Mouse (Mus musculus): ENCODE measurements around the gene Pfkfb2. TPM values are rescaled to one million over a fixed set of nuclear protein-coding genes. Genes with fewer than 3 reads are reported as not detected.

Pfkfb2 gene
- total and polyA plus RNA-seq, 3 experiments, result 13.6 to 13.9 TPM; not detected in 1

DNA sequence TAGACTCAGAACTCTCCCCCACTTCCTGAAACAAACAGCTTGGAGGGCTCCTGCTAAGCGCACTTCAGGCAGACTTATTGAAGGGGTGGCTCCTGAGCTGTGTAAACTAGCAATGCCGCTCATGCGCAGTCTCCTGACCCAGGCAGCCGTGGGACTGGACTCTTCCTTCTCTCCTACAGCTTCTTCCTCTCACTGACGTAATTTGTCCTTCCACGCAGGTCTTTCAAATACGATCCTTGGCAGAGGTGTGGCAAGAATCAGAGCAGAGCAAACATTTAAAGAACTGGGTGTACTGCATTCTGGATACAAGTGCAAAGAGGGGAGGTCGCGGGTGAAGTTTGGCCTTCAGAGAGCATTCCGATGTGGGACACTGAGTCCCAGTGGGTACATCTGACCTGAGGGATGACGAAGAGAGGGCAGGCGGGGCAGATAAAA, 35.0 kb upstream of the Pfkfb2 start:
- no peaks in the 10 kb centered on the region for H3K79me2 ChIP-seq (ENCODE audit: control insufficient read depth, insufficient read depth, low read length, poor library complexity)
- no peak overlapping the region for H3K9ac ChIP-seq (ENCODE audit: control insufficient read depth, low read depth, low read length, poor library complexity, severe bottlenecking)
- no peak for DNase-seq (ENCODE audit: low read depth, low spot score)
- TF ChIP-seq HCFC1 (IDR thresholded peaks at IDR 0.05; ENCODE audit: low read depth, low read length), result no peak
- no peak for TF ChIP-seq ZKSCAN1 (IDR thresholded peaks at IDR 0.05; ENCODE audit: low read depth, low read length)
- no peak for TF ChIP-seq CHD2 (IDR thresholded peaks at IDR 0.05; ENCODE audit: low read length)
- TF ChIP-seq POLR2AphosphoS2 (IDR thresholded peaks at IDR 0.05; ENCODE audit: low read length), result no peak
- TF ChIP-seq E2F4 (IDR thresholded peaks at IDR 0.05; ENCODE audit: borderline replicate concordance, low read depth, low read length), result no peak
- TF ChIP-seq NELFE (IDR thresholded peaks at IDR 0.05; ENCODE audit: low read depth, low read length), result no peak
- no peak for TF ChIP-seq CTCF (IDR thresholded peaks at IDR 0.05 in 2 of 3, conservative IDR thresholded peaks at IDR 0.05 in 1 of 3; ENCODE audit: control insufficient read depth in 1 of 3, insufficient read depth in 1 of 3, low read depth in 2 of 3, low read length in 3 of 3, poor library complexity in 1 of 3, severe bottlenecking in 1 of 3)
- TF ChIP-seq POLR2AphosphoS5 (IDR thresholded peaks at IDR 0.05; ENCODE audit: borderline replicate concordance, low read depth, low read length), result no peak
- no peak for TF ChIP-seq BHLHE40 (IDR thresholded peaks at IDR 0.05; ENCODE audit: borderline replicate concordance, low read depth, low read length)
- no peak for TF ChIP-seq SMC3 (IDR thresholded peaks at IDR 0.05; ENCODE audit: low read depth, low read length)
- TF ChIP-seq MAFK (IDR thresholded peaks at IDR 0.05; ENCODE audit: borderline replicate concordance, low read depth, low read length), result no peak
- no peak for TF ChIP-seq MYC (IDR thresholded peaks at IDR 0.05; ENCODE audit: low read depth, low read length)
- no peak overlapping the region for H3K4me3 ChIP-seq (ENCODE audit: control insufficient read depth in 1 of 2, insufficient read depth in 1 of 2, low read depth in 2 of 2, low read length in 2 of 2)
- H3K27ac ChIP-seq (ENCODE audit: control insufficient read depth, low read depth, low read length), result no peak overlapping the region
- no peaks in the 10 kb centered on the region for H3K9me3 ChIP-seq (replicated peaks; ENCODE audit: insufficient read depth, low read length)
- no peaks in the 10 kb centered on the region for H3K4me1 ChIP-seq (ENCODE audit: control insufficient read depth in 1 of 2, insufficient read depth in 2 of 2, low read length in 2 of 2)
- H3K36me3 ChIP-seq (ENCODE audit: control insufficient read depth in 1 of 2, insufficient read depth in 2 of 2, low read length in 2 of 2), result no peaks in the 10 kb centered on the region; a peak in 1 of 4 replicates
- H3K27me3 ChIP-seq (ENCODE audit: control insufficient read depth in 1 of 2, insufficient read depth in 2 of 2, low read length in 2 of 2), result peaks cover 3 to 6% of the 10 kb centered on the region in 2 experiments

DNA sequence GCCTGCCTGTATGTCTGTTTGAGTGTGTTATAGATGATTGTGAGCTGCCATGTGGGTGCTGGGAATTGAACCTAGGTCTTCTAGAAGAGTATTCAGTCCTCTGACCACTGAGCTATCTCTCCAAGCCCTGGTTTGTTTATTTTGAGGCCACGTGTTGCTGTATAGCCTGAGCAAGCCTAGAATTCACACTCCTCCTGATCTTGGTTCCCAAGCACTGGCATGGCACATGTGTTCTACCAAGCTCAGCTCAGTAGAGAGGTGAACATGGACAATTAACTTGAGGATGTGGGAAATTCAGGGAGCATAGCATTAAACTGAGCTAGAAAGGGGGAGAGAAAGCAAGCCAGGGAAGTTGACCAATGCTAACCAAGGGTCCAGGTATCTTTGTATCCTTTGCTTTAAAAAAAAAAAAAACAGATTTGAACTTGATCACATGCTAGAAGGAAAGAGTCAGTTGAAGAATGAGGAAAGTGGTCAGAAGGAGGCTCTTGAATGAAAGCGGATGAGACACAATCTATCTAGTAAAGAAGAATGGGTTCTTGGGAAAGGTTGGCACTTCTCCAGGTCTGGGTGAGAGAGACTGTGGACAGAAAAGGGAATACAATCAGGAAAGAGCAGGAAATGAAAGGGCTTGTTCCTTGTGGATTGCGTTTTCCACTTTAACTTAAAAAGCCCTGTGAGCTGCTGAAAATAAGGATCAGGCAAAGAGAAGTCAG, 33.1 kb upstream of the Pfkfb2 start:
- Histone ChIP-seq H3K27ac (ENCODE audit: control insufficient read depth, low read depth, low read length) (no peak overlapping the region), H3K4me3 (ENCODE audit: control insufficient read depth in 1 of 2, insufficient read depth in 1 of 2, low read depth in 2 of 2, low read length in 2 of 2) (no peak overlapping the region), H3K27me3 (ENCODE audit: control insufficient read depth in 1 of 2, insufficient read depth in 2 of 2, low read length in 2 of 2) (peaks cover 0 to 2% of the 10 kb centered on the region in 2 experiments; a peak in 2 of 4 replicates), H3K79me2 (ENCODE audit: control insufficient read depth, insufficient read depth, low read length, poor library complexity) (no peaks in the 10 kb centered on the region), H3K9me3 (replicated peaks; ENCODE audit: insufficient read depth, low read length) (no peaks in the 10 kb centered on the region), H3K4me1 (ENCODE audit: control insufficient read depth in 1 of 2, insufficient read depth in 2 of 2, low read length in 2 of 2) (no peaks in the 10 kb centered on the region), H3K9ac (ENCODE audit: control insufficient read depth, low read depth, low read length, poor library complexity, severe bottlenecking) (no peak overlapping the region), H3K36me3 (ENCODE audit: control insufficient read depth in 1 of 2, insufficient read depth in 2 of 2, low read length in 2 of 2) (no peaks in the 10 kb centered on the region; a peak in 1 of 4 replicates)
- no peak for DNase-seq (ENCODE audit: low read depth, low spot score)
- TF ChIP-seq EP300 (IDR thresholded peaks at IDR 0.05; ENCODE audit: low read depth in 1 of 2, low read length in 2 of 2) (no peak), ZNF384 (IDR thresholded peaks at IDR 0.05; ENCODE audit: low read depth, low read length) (no peak), UBTF (IDR thresholded peaks at IDR 0.05; ENCODE audit: borderline replicate concordance, insufficient read depth, low read depth, low read length) (no peak), CHD1 (IDR thresholded peaks at IDR 0.05; ENCODE audit: low read depth, low read length) (no peak), MYB (IDR thresholded peaks at IDR 0.05; ENCODE audit: low read depth, low read length) (no peak), TAL1 (IDR thresholded peaks at IDR 0.05; ENCODE audit: low read length) (no peak), POLR2A (IDR thresholded peaks at IDR 0.05; ENCODE audit: control insufficient read depth in 1 of 2, insufficient read depth in 1 of 2, low read depth in 1 of 2, low read length in 2 of 2, poor library complexity in 1 of 2) (no peak), E2F4 (IDR thresholded peaks at IDR 0.05; ENCODE audit: borderline replicate concordance, low read depth, low read length) (no peak), ZC3H11A (IDR thresholded peaks at IDR 0.05; ENCODE audit: low read depth, low read length) (no peak), ZKSCAN1 (IDR thresholded peaks at IDR 0.05; ENCODE audit: low read depth, low read length) (no peak), MXI1 (IDR thresholded peaks at IDR 0.05; ENCODE audit: low read depth, low read length) (no peak), MAFK (IDR thresholded peaks at IDR 0.05; ENCODE audit: borderline replicate concordance, low read depth, low read length) (no peak), POLR2AphosphoS2 (IDR thresholded peaks at IDR 0.05; ENCODE audit: low read length) (no peak), GATA1 (IDR thresholded peaks at IDR 0.05; ENCODE audit: low read depth, low read length) (no peak), POLR2AphosphoS5 (IDR thresholded peaks at IDR 0.05; ENCODE audit: borderline replicate concordance, low read depth, low read length) (no peak), USF2 (IDR thresholded peaks at IDR 0.05; ENCODE audit: borderline replicate concordance in 1 of 2, insufficient read depth in 1 of 2, low read depth in 1 of 2, low read length in 2 of 2) (no peak), MEF2A (IDR thresholded peaks at IDR 0.05; ENCODE audit: extremely low read depth, insufficient replicate concordance, low read depth, low read length, poor library complexity, severe bottlenecking) (no peak)
